13 mouse cellular contexts compared by ENCODE assay signal in genomic region chr7:73365965-73366364, GRCm38 (mm10). TPM values are rescaled to one million over a fixed set of nuclear protein-coding genes. Genes with fewer than 3 reads are reported as not detected.
DNase-seq lines count a peak whose midpoint lies in the region; ATAC-seq and TF ChIP-seq lines count a peak whose summit lies in the region.
"Had no signal": no experiment of that assay in that cellular context is flagged by ENCODE, and none has a peak within 500 bp of the region (broad histone marks: within the 10 kb centered on the region; RNA-seq: fewer than 3 reads in every experiment).

No protein-coding gene starts in this region.

- H3K36me3 ChIP-seq in hindbrain, embryonic 13.5 days: no peaks in the 10 kb centered on the region
- H3K36me3 ChIP-seq in hindbrain, embryonic 14.5 days (replicated peaks; ENCODE audit: control insufficient read depth, insufficient read depth): no peaks in the 10 kb centered on the region
- no peaks in the 10 kb centered on the region for H3K36me3 ChIP-seq in hindbrain, postnatal 0 days (ENCODE audit: insufficient read depth, low read length)
- H3K36me3 ChIP-seq in midbrain, postnatal 0 days (ENCODE audit: insufficient read depth, low read length): no peaks in the 10 kb centered on the region
- H3K36me3 ChIP-seq: embryonic facial prominence, embryonic 10.5 days; liver, embryonic 15.5 days; neural tube, embryonic 12.5 days had no signal

- H3K27me3 ChIP-seq in hindbrain, embryonic 13.5 days: peaks cover 8% of the 10 kb centered on the region; the same call in 1 of the 2 replicates
- no peaks in the 10 kb centered on the region for H3K27me3 ChIP-seq in hindbrain, embryonic 14.5 days (ENCODE audit: control insufficient read depth, insufficient read depth, low read length)
- 0 out of 2 replicates have a peak, but pooled peaks cover 2% of the 10 kb centered on the region for H3K27me3 ChIP-seq in hindbrain, postnatal 0 days (ENCODE audit: insufficient read depth, low read length)
- no peaks in the 10 kb centered on the region for H3K27me3 ChIP-seq in midbrain, postnatal 0 days (ENCODE audit: insufficient read depth, low read length)
- H3K27me3 ChIP-seq: neural tube, embryonic 12.5 days had no signal

- H3K9me3 ChIP-seq in hindbrain, embryonic 13.5 days: no peaks in the 10 kb centered on the region
- no peaks in the 10 kb centered on the region for H3K9me3 ChIP-seq in hindbrain, embryonic 14.5 days (ENCODE audit: control insufficient read depth, low read length)
- H3K9me3 ChIP-seq in hindbrain, postnatal 0 days (ENCODE audit: low read length): no peaks in the 10 kb centered on the region
- no peaks in the 10 kb centered on the region for H3K9me3 ChIP-seq in midbrain, postnatal 0 days (ENCODE audit: low read length)
- H3K9me3 ChIP-seq: embryonic facial prominence, embryonic 10.5 days; liver, embryonic 15.5 days; neural tube, embryonic 12.5 days had no signal

- no peak for ATAC-seq in hindbrain, embryonic 13.5 days (ENCODE audit: low FRiP score)
- ATAC-seq in hindbrain, embryonic 14.5 days (ENCODE audit: low FRiP score): no peak
- ATAC-seq in hindbrain, postnatal 0 days: peak; percentile 73
- 0 out of 2 replicates have a peak, but pooled peaks have one; percentile 47 for ATAC-seq in midbrain, postnatal 0 days (ENCODE audit: low FRiP score)

- 44% methylated on average over 7 of the region's 7 CpGs for WGBS in hindbrain, embryonic 13.5 days
- 45% methylated on average over 7 of the region's 7 CpGs for WGBS in hindbrain, embryonic 14.5 days
- 32% methylated on average over 7 of the region's 7 CpGs for WGBS in hindbrain, postnatal 0 days
- 38% methylated on average over 7 of the region's 7 CpGs for WGBS in midbrain, postnatal 0 days

- 0 out of 2 replicates have a peak overlapping the region, but pooled peaks have one; percentile 2 for H3K9ac ChIP-seq in hindbrain, embryonic 13.5 days
- no peak overlapping the region for H3K9ac ChIP-seq in hindbrain, embryonic 14.5 days
- no peak overlapping the region for H3K9ac ChIP-seq in hindbrain, postnatal 0 days (replicated peaks; ENCODE audit: low read length)
- no peak overlapping the region for H3K9ac ChIP-seq in midbrain, postnatal 0 days (replicated peaks; ENCODE audit: low read length, poor library complexity, severe bottlenecking)
- H3K9ac ChIP-seq: liver, embryonic 15.5 days; neural tube, embryonic 12.5 days had no signal

- TF ChIP-seq CTCF in hindbrain, postnatal 0 days (IDR thresholded peaks at IDR 0.05; ENCODE audit: low read depth): no peak
- no peak for TF ChIP-seq CTCF in midbrain, postnatal 0 days (IDR thresholded peaks at IDR 0.05)

- H3K4me3 ChIP-seq in hindbrain, embryonic 13.5 days: no peak overlapping the region
- no peak overlapping the region for H3K4me3 ChIP-seq in hindbrain, embryonic 14.5 days (replicated peaks; ENCODE audit: low read length)
- H3K4me3 ChIP-seq in hindbrain, postnatal 0 days (ENCODE audit: low read length): no peak overlapping the region
- H3K4me3 ChIP-seq in midbrain, postnatal 0 days (ENCODE audit: low read depth, low read length): no peak overlapping the region
- H3K4me3 ChIP-seq: embryonic facial prominence, embryonic 10.5 days; erythroblast, embryonic 14.5 days; liver, embryonic 15.5 days; neural tube, embryonic 12.5 days had no signal

- H3K4me1 ChIP-seq in hindbrain, embryonic 13.5 days (replicated peaks): peaks cover 13% of the 10 kb centered on the region
- H3K4me1 ChIP-seq in hindbrain, embryonic 14.5 days (replicated peaks; ENCODE audit: control insufficient read depth, insufficient read depth, low read length): no peaks in the 10 kb centered on the region; the same call in 1 of the 2 replicates
- H3K4me1 ChIP-seq in hindbrain, postnatal 0 days (ENCODE audit: insufficient read depth, low read length): no peaks in the 10 kb centered on the region
- peaks cover 4% of the 10 kb centered on the region; the same call in 1 of the 2 replicates for H3K4me1 ChIP-seq in midbrain, postnatal 0 days (ENCODE audit: insufficient read depth, low read length)
- H3K4me1 ChIP-seq: liver, embryonic 15.5 days had no signal

- H3K27ac ChIP-seq in hindbrain, embryonic 13.5 days: 0 out of 2 replicates have a peak overlapping the region, but pooled peaks have one; percentile 13
- H3K27ac ChIP-seq in hindbrain, embryonic 14.5 days: no peak overlapping the region
- peak overlapping the region; percentile 60 for H3K27ac ChIP-seq in hindbrain, postnatal 0 days
- H3K27ac ChIP-seq in midbrain, postnatal 0 days (ENCODE audit: low read depth, low read length): no peak overlapping the region; the same call in 1 of the 2 replicates
- H3K27ac ChIP-seq: embryonic facial prominence, embryonic 10.5 days; liver, embryonic 15.5 days; neural tube, embryonic 12.5 days; stomach, postnatal 0 days had no signal

- H3K4me2 ChIP-seq in hindbrain, embryonic 13.5 days: no peak overlapping the region
- no peak overlapping the region for H3K4me2 ChIP-seq in hindbrain, embryonic 14.5 days (replicated peaks)
- no peak overlapping the region for H3K4me2 ChIP-seq in hindbrain, postnatal 0 days (ENCODE audit: low read depth, low read length)
- H3K4me2 ChIP-seq in midbrain, postnatal 0 days (ENCODE audit: low read depth, low read length, poor library complexity, severe bottlenecking): no peak overlapping the region
- H3K4me2 ChIP-seq: liver, embryonic 15.5 days; neural tube, embryonic 12.5 days had no signal

- DNase-seq in hindbrain, embryonic 14.5 days (ENCODE audit: low spot score): no peak
- peak; percentile 16 for DNase-seq in right cerebral cortex, adult 18-20 months
- DNase-seq in right cerebral cortex, adult 2 months (ENCODE audit: low spot score in 2 of 2): no peak
- DNase-seq in hindbrain, postnatal 0 days (ENCODE audit: low spot score): peak; percentile 57
- DNase-seq in midbrain, postnatal 0 days (ENCODE audit: low spot score): peak; percentile 55
- DNase-seq in adrenal gland, adult 8-10 months: no peak
- DNase-seq: thymus, postnatal 36 days had no signal

RNA-seq across cellular contexts. Expression of gene Rgma, which starts 9.3 kb away (rescaled TPM):
- 40.0 and 41.1 TPM in 2 replicates for polyA plus RNA-seq in hindbrain, embryonic 13.5 days (2015; fragmentation: Nextera tagmentation; extraction: Ambion mirVana)
- polyA plus RNA-seq in hindbrain, embryonic 14.5 days (2014; fragmentation: Nextera tagmentation; extraction: Ambion mirVana): 46.3 and 46.7 TPM in 2 replicates
- 139 and 147 TPM in 2 replicates for total RNA-seq in hindbrain, postnatal 0 days (2014; rRNA removed)
- polyA plus RNA-seq in hindbrain, postnatal 0 days (2015; fragmentation: Nextera tagmentation; extraction: Ambion mirVana): 33.7 and 36.5 TPM in 2 replicates
- 129 and 160 TPM in 2 replicates for total RNA-seq in midbrain, postnatal 0 days (2014; rRNA removed)
- polyA plus RNA-seq in midbrain, postnatal 0 days (2015; fragmentation: Nextera tagmentation; extraction: Ambion mirVana): 42.7 and 42.9 TPM in 2 replicates
- 10 to 100 TPM; 12.8 to 16.1 (median 14.0) TPM for total RNA-seq in adrenal gland, adult 8-10 months (2022)
- polyA plus RNA-seq: erythroblast, embryonic 14.5 days had no signal

Comparison
In these comparisons a context has a peak if more than half of its experiments do, and no peak if none do; other contexts are left out.
1. ATAC-seq: peak in hindbrain, postnatal 0 days (single experiment) and midbrain, postnatal 0 days (single experiment); none in hindbrain, embryonic 13.5 days (single experiment) and hindbrain, embryonic 14.5 days (single experiment).
2. H3K27ac ChIP-seq: peak in hindbrain, embryonic 13.5 days (single experiment) and hindbrain, postnatal 0 days (single experiment); none in hindbrain, embryonic 14.5 days (single experiment) and midbrain, postnatal 0 days (single experiment).
3. DNase-seq: peak in right cerebral cortex, adult 18-20 months (single experiment), hindbrain, postnatal 0 days (single experiment) and midbrain, postnatal 0 days (single experiment); none in hindbrain, embryonic 14.5 days (single experiment), right cerebral cortex, adult 2 months (0 of 2) and adrenal gland, adult 8-10 months (single experiment).